Mouse (Mus musculus): ENCODE measurements around the gene 4930442H23Rik. TPM values are rescaled to one million over a fixed set of nuclear protein-coding genes. Genes with fewer than 3 reads are reported as not detected.

4930442H23Rik gene
- total RNA-seq, 4 experiments from 2014 or later: not detected

Other genes with a start within 250 kb of the 4930442H23Rik start
- gene Gng7, start 168.9 kb downstream of the 4930442H23Rik start, total RNA-seq (2022): 100 to 1,000 TPM; 204 to 252 (median 224) TPM
- 100 to 1,000 TPM; 115 to 131 (median 118) TPM for gene Diras1, start 158.2 kb downstream of the 4930442H23Rik start, total RNA-seq (2022)
- 10 to 100 TPM; 53.9 to 58.9 (median 56.4) TPM for gene Slc39a3, start 146.4 kb downstream of the 4930442H23Rik start, total RNA-seq (2022)
- 100 to 1,000 TPM; 165 to 176 (median 169) TPM for gene Sgta, start 123.7 kb downstream of the 4930442H23Rik start, total RNA-seq (2022)
- gene Thop1, start 113.8 kb downstream of the 4930442H23Rik start, total RNA-seq (2022): 10 to 100 TPM; 37.2 to 47.4 (median 43.3) TPM
- gene Creb3l3, start 85.0 kb downstream of the 4930442H23Rik start, total RNA-seq (2022): under 1 TPM in 3 of 4 experiments, not detected in 1; 0.28 to 0.48 (median 0.37) TPM
- gene Map2k2, start 77.9 kb downstream of the 4930442H23Rik start, total RNA-seq (2022): 100 to 1,000 TPM; 121 to 132 (median 126) TPM
- 100 to 1,000 TPM; 106 to 115 (median 112) TPM for gene Zbtb7a, start 48.6 kb downstream of the 4930442H23Rik start, total RNA-seq (2022)
- 10 to 100 TPM; 22.0 to 30.4 (median 27.9) TPM for gene Pias4, start 15.9 kb downstream of the 4930442H23Rik start, total RNA-seq (2022)
- 100 to 1,000 TPM; 928 to 998 (median 954) TPM for gene Eef2, start 7.2 kb downstream of the 4930442H23Rik start, total RNA-seq (2022)
- gene Dapk3, start 844 bp downstream of the 4930442H23Rik start, total RNA-seq (2022): 10 to 100 TPM; 65.1 to 70.9 (median 68.9) TPM
- under 1 TPM in 1 of 4 experiments, not detected in 3; 0.18 TPM for gene Nmrk2, start 18.2 kb upstream of the 4930442H23Rik start, total RNA-seq (2022)
- gene Atcay, start 47.0 kb upstream of the 4930442H23Rik start, total RNA-seq (2022): 100 to 1,000 TPM; 165 to 189 (median 171) TPM
- gene Zfr2, start 49.3 kb upstream of the 4930442H23Rik start, total RNA-seq (2022): 10 to 100 TPM; 58.4 to 65.1 (median 60.8) TPM
- gene Matk, start 69.1 kb upstream of the 4930442H23Rik start, total RNA-seq (2022): 100 to 1,000 TPM; 167 to 192 (median 183) TPM
- gene Mrpl54, start 83.1 kb upstream of the 4930442H23Rik start, total RNA-seq (2022): 10 to 100 TPM; 39.8 to 51.5 (median 47.8) TPM
- gene Apba3, start 83.1 kb upstream of the 4930442H23Rik start, total RNA-seq (2022): 10 to 100 TPM; 24.3 to 38.6 (median 27.6) TPM
- under 1 TPM in 3 of 4 experiments, not detected in 1; 0.23 to 1.00 (median 0.27) TPM for gene Tjp3, start 107.7 kb upstream of the 4930442H23Rik start, total RNA-seq (2022)
- 100 to 1,000 TPM; 355 to 367 (median 361) TPM for gene Pip5k1c, start 109.1 kb upstream of the 4930442H23Rik start, total RNA-seq (2022)
- 10 to 100 TPM; 27.7 to 30.9 (median 29.2) TPM for gene Cactin, start 137.3 kb upstream of the 4930442H23Rik start, total RNA-seq (2022)
- gene Tbxa2r, start 144.9 kb upstream of the 4930442H23Rik start, total RNA-seq (2022): 1 to 10 TPM in 2 of 4 experiments, under 1 TPM in 2; 0.63 to 1.3 (median 0.93) TPM
- 1 to 10 TPM; 2.0 to 2.3 (median 2.2) TPM for gene Gipc3, start 159.4 kb upstream of the 4930442H23Rik start, total RNA-seq (2022)
- 10 to 100 TPM; 20.2 to 31.9 (median 27.2) TPM for gene Hmg20b, start 166.6 kb upstream of the 4930442H23Rik start, total RNA-seq (2022)
- gene Mfsd12, start 173.6 kb upstream of the 4930442H23Rik start, total RNA-seq (2022): 10 to 100 TPM; 36.8 to 42.2 (median 37.9) TPM
- gene 4930404N11Rik, start 182.0 kb upstream of the 4930442H23Rik start, total RNA-seq (2022): 1 to 10 TPM in 3 of 4 experiments, under 1 TPM in 1; 0.77 to 2.4 (median 1.2) TPM
- 10 to 100 TPM; 66.8 to 73.4 (median 70.6) TPM for gene Fzr1, start 194.7 kb upstream of the 4930442H23Rik start, total RNA-seq (2022)
- 10 to 100 TPM; 81.4 to 89.7 (median 85.5) TPM for gene Dohh, start 200.6 kb upstream of the 4930442H23Rik start, total RNA-seq (2022)
- 1 to 10 TPM; 2.0 to 5.2 (median 4.0) TPM for gene Gm48551, start 200.6 kb upstream of the 4930442H23Rik start, total RNA-seq (2022)
- gene Gm48552, start 205.2 kb upstream of the 4930442H23Rik start, total RNA-seq (2022): 1 to 10 TPM; 2.5 to 3.3 (median 2.6) TPM
- 1 to 10 TPM in 2 of 4 experiments, under 1 TPM in 2; 0.50 to 1.6 (median 0.84) TPM for gene Smim24, start 209.2 kb upstream of the 4930442H23Rik start, total RNA-seq (2022)

Measured in left cerebral cortex, adult 8-10 months (tissue).